Mouse (Mus musculus): ENCODE measurements around the gene Nckap5. TPM values are rescaled to one million over a fixed set of nuclear protein-coding genes. Genes with fewer than 3 reads are reported as not detected.

Gene Nckap5
- polyA plus RNA-seq, 1 experiment from 2014 or later = 8.8 TPM

- no peaks in the 10 kb centered on the region for H3K9me3 ChIP-seq (replicated peaks)
- H3K4me3 ChIP-seq = no peak overlapping the region
- no peak overlapping the region for H3K9ac ChIP-seq
- no peak overlapping the region for H3K4me2 ChIP-seq
- H3K4me1 ChIP-seq (replicated peaks) = peaks cover 3% of the 10 kb centered on the region
- no peak for ATAC-seq (replicated peaks; ENCODE audit: insufficient number of reproducible peaks, insufficient read depth, low FRiP score, low read depth)
- 73% methylated on average over 3 of the region's 3 CpGs for WGBS
- no peaks in the 10 kb centered on the region for H3K27me3 ChIP-seq
- no peaks in the 10 kb centered on the region for H3K36me3 ChIP-seq
- H3K27ac ChIP-seq = no peak overlapping the region
These were observed 66.4 kb downstream of the Nckap5 start for GRCm38 (mm10) chr1:126764201-126764600.

GRCm38 (mm10) chr1:126763192-126763591 lies 67.4 kb downstream of the Nckap5 start:
- ATAC-seq (replicated peaks; ENCODE audit: insufficient number of reproducible peaks, insufficient read depth, low FRiP score, low read depth) = no peak
- Histone ChIP-seq H3K27me3 (no peaks in the 10 kb centered on the region), H3K9me3 (replicated peaks) (no peaks in the 10 kb centered on the region), H3K4me2 (no peak overlapping the region), H3K4me3 (no peak overlapping the region), H3K36me3 (no peaks in the 10 kb centered on the region), H3K9ac (no peak overlapping the region), H3K27ac (no peak overlapping the region), H3K4me1 (replicated peaks) (peaks cover 3% of the 10 kb centered on the region)
- 87% methylated on average over 2 of the region's 2 CpGs for WGBS

GRCm38 (mm10) chr1:126760386-126760785 lies 70.2 kb downstream of the Nckap5 start:
- Histone ChIP-seq H3K4me3 (no peak overlapping the region), H3K9me3 (replicated peaks) (no peaks in the 10 kb centered on the region), H3K36me3 (no peaks in the 10 kb centered on the region), H3K9ac (no peak overlapping the region), H3K4me1 (replicated peaks) (peaks cover 3% of the 10 kb centered on the region; the same call in 1 of the 2 replicates), H3K27me3 (no peaks in the 10 kb centered on the region), H3K27ac (no peak overlapping the region), H3K4me2 (no peak overlapping the region)
- ATAC-seq (replicated peaks; ENCODE audit: insufficient number of reproducible peaks, insufficient read depth, low FRiP score, low read depth) = no peak
- WGBS = 66% methylated on average over 2 of the region's 2 CpGs

GRCm38 (mm10) chr1:126755682-126756081 lies 74.9 kb downstream of the Nckap5 start:
- no peak for ATAC-seq (replicated peaks; ENCODE audit: insufficient number of reproducible peaks, insufficient read depth, low FRiP score, low read depth)
- H3K4me3 ChIP-seq = no peak overlapping the region

GRCm38 (mm10) chr1:126753611-126754010 lies 77.0 kb downstream of the Nckap5 start:
- Histone ChIP-seq H3K4me1 (replicated peaks) (no peaks in the 10 kb centered on the region), H3K9me3 (replicated peaks) (no peaks in the 10 kb centered on the region), H3K36me3 (no peaks in the 10 kb centered on the region), H3K27me3 (no peaks in the 10 kb centered on the region), H3K4me2 (no peak overlapping the region), H3K9ac (no peak overlapping the region), H3K27ac (no peak overlapping the region), H3K4me3 (no peak overlapping the region)
- ATAC-seq (replicated peaks; ENCODE audit: insufficient number of reproducible peaks, insufficient read depth, low FRiP score, low read depth) = no peak

More at GRCm38 (mm10) chr1:126755682-126756081, 74.9 kb downstream of the Nckap5 start:
- Histone ChIP-seq H3K9me3 (replicated peaks) (no peaks in the 10 kb centered on the region), H3K36me3 (no peaks in the 10 kb centered on the region), H3K4me1 (replicated peaks) (no peaks in the 10 kb centered on the region), H3K4me2 (no peak overlapping the region), H3K9ac (no peak overlapping the region), H3K27me3 (no peaks in the 10 kb centered on the region), H3K27ac (no peak overlapping the region)
- 58% methylated on average over 5 of the region's 5 CpGs for WGBS

- Histone ChIP-seq H3K4me2 (no peak overlapping the region), H3K27ac (no peak overlapping the region), H3K9me3 (replicated peaks) (no peaks in the 10 kb centered on the region), H3K27me3 (no peaks in the 10 kb centered on the region), H3K4me1 (replicated peaks) (no peaks in the 10 kb centered on the region), H3K4me3 (no peak overlapping the region), H3K36me3 (no peaks in the 10 kb centered on the region), H3K9ac (no peak overlapping the region)
- ATAC-seq (replicated peaks; ENCODE audit: insufficient number of reproducible peaks, insufficient read depth, low FRiP score, low read depth) = no peak
- WGBS = 73% methylated on average over 13 of the region's 13 CpGs
These were observed 78.2 kb downstream of the Nckap5 start for GRCm38 (mm10) chr1:126752247-126753037.

- 85% methylated on average over 6 of the region's 6 CpGs for WGBS
- no peak for ATAC-seq (replicated peaks; ENCODE audit: insufficient number of reproducible peaks, insufficient read depth, low FRiP score, low read depth)
These were observed 79.5 kb downstream of the Nckap5 start for GRCm38 (mm10) chr1:126751137-126751536.

GRCm38 (mm10) chr1:126750156-126750555 lies 80.4 kb downstream of the Nckap5 start:
- Histone ChIP-seq H3K27ac (no peak overlapping the region), H3K9me3 (replicated peaks) (no peaks in the 10 kb centered on the region), H3K36me3 (no peaks in the 10 kb centered on the region), H3K4me2 (no peak overlapping the region), H3K4me3 (no peak overlapping the region), H3K27me3 (no peaks in the 10 kb centered on the region), H3K9ac (no peak overlapping the region), H3K4me1 (replicated peaks) (no peaks in the 10 kb centered on the region)
- ATAC-seq (replicated peaks; ENCODE audit: insufficient number of reproducible peaks, insufficient read depth, low FRiP score, low read depth) = no peak
- 88% methylated on average over 3 of the region's 3 CpGs for WGBS

More at GRCm38 (mm10) chr1:126751137-126751536, 79.5 kb downstream of the Nckap5 start:
- Histone ChIP-seq H3K27me3 (no peaks in the 10 kb centered on the region), H3K4me2 (no peak overlapping the region), H3K4me1 (replicated peaks) (no peaks in the 10 kb centered on the region), H3K4me3 (no peak overlapping the region), H3K36me3 (no peaks in the 10 kb centered on the region), H3K9ac (no peak overlapping the region), H3K27ac (no peak overlapping the region), H3K9me3 (replicated peaks) (no peaks in the 10 kb centered on the region)

- WGBS = 66% methylated on average over 4 of the region's 4 CpGs
- Histone ChIP-seq H3K9me3 (replicated peaks) (no peaks in the 10 kb centered on the region), H3K27me3 (no peaks in the 10 kb centered on the region), H3K27ac (no peak overlapping the region), H3K4me2 (no peak overlapping the region), H3K9ac (no peak overlapping the region), H3K4me3 (no peak overlapping the region), H3K4me1 (replicated peaks) (no peaks in the 10 kb centered on the region), H3K36me3 (no peaks in the 10 kb centered on the region)
- ATAC-seq (replicated peaks; ENCODE audit: insufficient number of reproducible peaks, insufficient read depth, low FRiP score, low read depth) = no peak
These were observed 82.7 kb downstream of the Nckap5 start for GRCm38 (mm10) chr1:126747914-126748313.

GRCm38 (mm10) chr1:126745482-126746136 lies 85.0 kb downstream of the Nckap5 start:
- Histone ChIP-seq H3K4me3 (no peak overlapping the region), H3K4me1 (replicated peaks) (no peaks in the 10 kb centered on the region), H3K27ac (no peak overlapping the region), H3K27me3 (no peaks in the 10 kb centered on the region), H3K9me3 (replicated peaks) (no peaks in the 10 kb centered on the region), H3K4me2 (no peak overlapping the region), H3K9ac (no peak overlapping the region), H3K36me3 (no peaks in the 10 kb centered on the region)
- 63% methylated on average over 4 of the region's 4 CpGs for WGBS
- ATAC-seq (replicated peaks; ENCODE audit: insufficient number of reproducible peaks, insufficient read depth, low FRiP score, low read depth) = no peak

- Histone ChIP-seq H3K27ac (no peak overlapping the region), H3K4me2 (no peak overlapping the region), H3K4me1 (replicated peaks) (no peaks in the 10 kb centered on the region), H3K4me3 (no peak overlapping the region), H3K36me3 (no peaks in the 10 kb centered on the region), H3K9me3 (replicated peaks) (no peaks in the 10 kb centered on the region), H3K27me3 (no peaks in the 10 kb centered on the region), H3K9ac (no peak overlapping the region)
- ATAC-seq (replicated peaks; ENCODE audit: insufficient number of reproducible peaks, insufficient read depth, low FRiP score, low read depth) = no peak
- WGBS = 85% methylated on average over 14 of the region's 14 CpGs
These were observed 85.8 kb downstream of the Nckap5 start for GRCm38 (mm10) chr1:126744631-126745305.

All from heart, embryonic 15.5 days (tissue).